Mouse (Mus musculus) adrenal gland, adult (tissue): ENCODE results near the gene Gm36864.

Source experiments
- DNase-seq, 2 experiments: peaks; one replicate each; pipeline ENCODE4 v3.0.0; 2022 to 2023; ENCODE audit warnings: low spot score in 1 of 2; ENCODE audit not compliant: inconsistent age in 2 of 2

Gene Gm36864

GRCm38 (mm10) chr7:44254930-44255329, 19.0 kb downstream of the Gm36864 start:
- peak in 1 of 2 experiments; percentile 42 for DNase-seq

GRCm38 (mm10) chr7:44257278-44257677, 21.3 kb downstream of the Gm36864 start, which contains the start of gene Acp4:
Acp4 (minus strand) TSS chr7:44257378.
- DNase-seq: no peak

- DNase-seq: peak in 1 of 2 experiments; percentile 66
Observed at GRCm38 (mm10) chr7:44260410-44260809, 24.4 kb downstream of the Gm36864 start.

- no peak for DNase-seq
Observed at GRCm38 (mm10) chr7:44261147-44261546, 25.2 kb downstream of the Gm36864 start, which contains the start of gene Gm15517. Gm15517 (plus strand) TSS chr7:44261447.

- peak; percentile 90 to 98 for DNase-seq
Observed at GRCm38 (mm10) chr7:44262791-44263643, 27.0 kb downstream of the Gm36864 start.

GRCm38 (mm10) chr7:44268117-44268516, 32.1 kb downstream of the Gm36864 start:
- no peak for DNase-seq

- DNase-seq: no peak
Observed at GRCm38 (mm10) chr7:44269397-44269796, 33.4 kb downstream of the Gm36864 start.

- peak in 1 of 2 experiments; percentile 31 for DNase-seq
Observed at GRCm38 (mm10) chr7:44271309-44271708, 35.3 kb downstream of the Gm36864 start.

GRCm38 (mm10) chr7:44272546-44272945, 36.6 kb downstream of the Gm36864 start:
- DNase-seq: no peak

- DNase-seq: no peak
Observed at GRCm38 (mm10) chr7:44273446-44273845, 37.5 kb downstream of the Gm36864 start.

- DNase-seq: no peak
Observed at GRCm38 (mm10) chr7:44274096-44274495, 38.1 kb downstream of the Gm36864 start.

- no peak for DNase-seq
Observed at GRCm38 (mm10) chr7:44275546-44275945, 39.6 kb downstream of the Gm36864 start.

- DNase-seq: no peak
Observed at GRCm38 (mm10) chr7:44276461-44277249, 40.7 kb downstream of the Gm36864 start.

- DNase-seq: peak in 1 of 2 experiments; percentile 79
Observed at GRCm38 (mm10) chr7:44277250-44277622, 41.3 kb downstream of the Gm36864 start.

- DNase-seq: no peak
Observed at GRCm38 (mm10) chr7:44280959-44281358, 45.0 kb downstream of the Gm36864 start.

- DNase-seq: no peak
Observed at GRCm38 (mm10) chr7:44281586-44281985, 45.6 kb downstream of the Gm36864 start.

- DNase-seq: peak; percentile 20 to 31
Observed at GRCm38 (mm10) chr7:44287760-44288159, 51.8 kb downstream of the Gm36864 start.

- no peak for DNase-seq
Observed at GRCm38 (mm10) chr7:44290986-44291385, 55.0 kb downstream of the Gm36864 start.

GRCm38 (mm10) chr7:44291418-44291817, 55.4 kb downstream of the Gm36864 start:
- DNase-seq: no peak
